Mouse (Mus musculus) cerebellum, postnatal 14 days (tissue): ENCODE data around the gene Hmbs.
"Not testable (repeated sequence)": the region's sequence is repeated elsewhere in the genome, so short reads cannot be mapped to it uniquely, and the experiment has no call there.

ENCODE experiments used
- DNase-seq, 2 experiments: peaks; one replicate each; pipeline ENCODE4 v3.0.0; 2021; ENCODE audit warnings: mixed read lengths in 2 of 2

Hmbs gene

DNA sequence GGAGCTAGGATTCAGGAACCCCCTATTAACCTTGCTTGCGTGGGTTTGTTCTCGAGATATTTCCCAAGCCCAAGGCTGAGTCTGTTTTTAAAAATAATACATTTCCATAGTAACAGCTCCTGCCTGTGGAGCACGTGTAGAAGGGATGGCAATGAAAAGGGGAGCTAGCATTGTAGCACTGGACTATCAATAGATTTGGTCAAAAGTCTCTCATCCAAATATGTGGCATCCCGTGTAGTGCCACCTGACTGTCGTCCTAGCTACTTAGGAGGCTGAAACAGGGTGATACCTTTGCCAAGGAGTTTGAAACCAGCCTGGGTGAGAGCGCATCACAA lies 23.3 kb downstream of the Hmbs start:
- DNase-seq: no peak

DNA sequence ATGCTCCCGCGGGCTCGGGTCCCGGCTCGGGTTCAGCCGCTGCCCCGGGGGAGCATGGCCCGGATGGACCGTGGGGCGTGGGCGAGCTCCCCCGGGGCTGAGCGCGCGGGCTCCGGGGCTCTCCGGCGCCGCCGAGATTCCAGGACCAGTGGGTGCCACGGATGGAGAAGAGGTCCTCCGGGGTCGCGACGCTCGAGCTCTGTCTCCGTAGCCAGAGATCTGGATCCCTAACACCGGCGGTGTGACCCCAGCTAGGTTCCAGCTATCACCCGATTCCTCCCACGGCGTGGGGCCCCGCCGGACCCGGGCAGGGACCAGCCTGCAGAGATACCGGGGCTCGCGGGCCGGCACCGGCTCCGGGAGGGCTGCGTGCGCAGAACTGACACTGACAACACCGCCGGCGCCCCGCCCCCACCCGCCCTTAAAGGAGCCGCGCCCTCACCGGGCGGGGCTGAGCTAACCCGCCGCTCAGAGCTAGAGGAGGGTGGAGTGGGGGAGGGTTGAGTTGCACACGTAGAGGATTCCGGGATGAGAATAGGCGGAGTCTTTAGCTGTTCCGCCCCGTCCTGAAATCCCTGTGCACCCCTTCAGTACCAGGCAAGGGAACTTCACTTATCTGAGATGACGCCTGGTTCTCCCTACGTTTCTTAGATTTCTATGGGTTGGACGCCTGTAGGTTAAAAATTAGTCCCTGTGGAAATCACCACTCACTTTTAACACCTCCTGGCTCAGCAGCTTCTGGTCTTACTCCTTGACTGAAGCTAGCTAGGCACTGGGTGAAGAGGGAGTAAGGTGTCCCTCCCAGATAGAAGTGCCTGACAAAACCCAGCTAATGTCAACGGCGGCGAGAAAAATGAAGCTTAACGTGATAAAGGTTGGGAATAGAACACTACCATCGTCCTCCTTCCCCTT lies 23.9 kb downstream of the Hmbs start, which contains the start of gene C2cd2l:
Gene C2cd2l (minus strand): TSS at position 399 of the 912 bp plus-strand sequence.
- DNase-seq: peak; percentile 94

DNA sequence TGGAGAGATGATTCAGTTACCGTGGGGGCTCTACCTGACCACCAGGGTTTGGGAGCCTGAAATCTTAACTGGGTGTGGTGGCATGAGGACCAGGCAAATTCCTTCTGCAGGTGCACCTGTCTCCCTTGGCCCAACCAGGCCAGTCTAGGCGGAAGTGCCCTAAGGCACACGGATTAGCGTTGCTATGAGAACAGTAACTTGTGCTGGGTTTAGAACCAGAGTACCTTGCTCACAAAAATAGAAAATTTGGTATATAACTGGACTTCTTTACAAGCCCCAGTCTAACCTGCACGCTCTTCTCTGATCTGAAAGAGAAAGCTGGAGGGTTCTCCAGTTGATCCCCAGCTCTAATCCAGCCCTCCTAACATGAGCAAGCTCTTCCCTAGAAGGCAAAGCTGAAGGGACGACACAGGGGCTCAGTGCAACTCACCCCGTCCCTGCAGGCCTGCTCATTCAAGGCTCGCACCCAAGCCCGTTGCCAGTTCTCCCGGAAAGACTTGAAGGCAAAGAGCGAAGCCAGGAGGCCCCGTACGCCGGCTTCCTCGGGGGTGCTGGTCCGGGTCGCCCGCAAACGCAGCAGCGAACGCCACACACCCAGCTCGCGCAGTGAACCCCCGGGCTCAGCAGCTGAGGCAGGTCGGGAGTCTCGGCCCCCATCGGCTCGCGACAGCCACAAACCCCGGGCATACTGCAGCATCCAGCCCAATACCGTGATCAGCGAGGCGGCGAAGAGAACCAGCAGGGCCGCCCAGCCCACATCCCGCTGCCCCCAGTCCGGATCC lies 24.7 kb downstream of the Hmbs start:
- no peak for DNase-seq

DNA sequence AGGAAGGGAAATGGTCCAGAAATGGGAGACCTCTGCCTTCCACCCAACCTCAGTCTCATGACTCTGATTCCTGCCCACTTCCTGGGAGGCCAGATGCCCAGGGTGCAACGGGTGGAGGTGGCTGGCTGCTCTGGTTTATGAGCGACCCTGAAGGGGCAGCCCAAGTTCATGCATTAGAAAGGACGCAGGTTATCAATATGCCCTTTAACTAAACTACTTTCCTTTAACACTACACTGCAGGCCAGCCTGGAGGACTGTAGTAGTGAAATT lies 25.3 kb downstream of the Hmbs start:
- DNase-seq: no peak

DNA sequence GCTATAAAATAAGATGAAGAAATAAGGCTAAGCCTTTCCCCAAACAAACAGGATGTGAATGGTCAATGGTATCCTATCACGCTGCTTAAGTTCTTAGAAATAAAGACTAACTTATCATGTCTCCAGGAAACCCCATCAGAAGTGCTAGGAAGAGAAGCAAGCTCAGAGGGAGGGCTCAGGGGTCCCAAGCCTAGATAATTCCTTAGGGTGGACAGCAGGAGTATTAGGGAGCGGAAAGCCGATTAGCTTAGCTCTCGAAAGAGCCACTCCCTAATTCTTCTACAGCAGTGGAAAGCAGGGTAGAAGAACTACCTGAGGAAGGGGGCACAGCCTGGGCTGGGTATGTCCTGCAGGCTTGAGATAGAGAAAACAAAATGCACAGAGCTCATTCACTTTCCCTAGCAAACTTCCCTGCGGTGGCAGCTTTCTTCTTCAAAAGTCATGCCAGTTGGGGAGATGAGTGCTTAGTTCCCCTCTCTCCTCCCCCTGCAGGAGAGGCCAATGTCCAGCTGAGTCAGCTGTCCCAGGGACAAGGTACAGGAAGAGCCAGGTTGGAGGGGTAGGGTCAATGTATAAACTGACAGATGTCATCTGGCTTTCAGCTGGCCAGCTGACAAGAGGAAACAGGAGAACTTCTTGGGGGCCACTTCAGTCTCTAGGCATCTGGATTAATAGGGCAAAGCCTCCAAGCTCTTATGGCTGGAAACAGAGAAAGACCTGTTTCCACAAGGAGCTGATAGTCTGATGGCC lies 25.8 kb downstream of the Hmbs start:
- DNase-seq: no peak

DNA sequence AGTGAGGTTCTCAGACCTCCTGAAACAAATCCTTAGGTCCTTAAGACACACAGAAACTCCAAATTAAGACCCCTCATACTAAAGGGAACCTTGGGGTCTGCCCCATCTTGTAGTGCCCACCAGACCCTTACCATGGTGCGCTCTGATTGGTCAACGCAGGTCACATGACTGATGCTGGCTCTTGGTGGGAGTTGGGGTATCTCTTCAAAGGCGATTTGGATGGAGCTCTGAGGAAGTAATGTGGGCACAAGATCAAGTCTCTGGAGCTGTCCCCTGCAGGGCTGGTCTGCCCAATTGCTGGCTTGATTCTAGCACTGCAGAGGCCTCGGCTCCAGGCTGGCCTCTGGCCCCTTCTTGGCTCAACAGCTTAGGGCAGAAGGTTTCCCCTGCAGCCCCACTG lies 26.6 kb downstream of the Hmbs start:
- peak in 1 of 2 experiments; percentile 35 for DNase-seq

DNA sequence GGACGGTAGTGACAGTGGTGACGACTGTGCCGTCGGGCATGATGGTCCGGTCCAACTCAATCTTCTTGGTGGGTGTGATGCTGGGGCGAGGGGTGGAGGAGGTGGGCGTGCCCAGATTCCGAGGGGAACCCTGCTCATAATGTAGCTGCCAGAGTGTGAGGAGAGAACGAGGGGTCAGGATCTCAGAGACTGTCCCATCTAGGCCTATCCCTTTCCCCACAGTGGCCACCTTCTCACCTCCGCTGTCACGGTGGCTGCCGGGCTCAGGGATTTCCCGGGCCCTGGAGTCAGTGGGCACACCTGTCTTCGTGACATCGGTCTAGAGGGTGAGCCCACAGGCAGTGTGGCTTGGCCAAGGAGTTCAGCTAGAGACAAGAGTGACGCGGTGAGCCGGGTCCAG lies 29.1 kb downstream of the Hmbs start:
- DNase-seq: no peak

DNA sequence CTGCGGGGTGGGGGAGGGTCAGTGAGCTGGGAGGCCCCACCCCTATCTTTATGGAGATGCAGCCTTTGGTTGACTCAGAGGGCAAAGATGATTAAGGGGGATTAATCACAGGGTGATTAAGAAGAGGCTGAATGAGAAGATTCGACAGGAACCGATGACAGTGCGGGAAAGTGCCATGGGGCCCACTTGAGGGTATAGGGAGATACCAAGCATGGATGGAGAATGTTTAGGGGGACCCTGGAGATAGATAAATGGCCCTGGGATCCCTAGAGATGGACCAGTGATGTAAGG lies 29.8 kb downstream of the Hmbs start:
- DNase-seq: no peak

DNA sequence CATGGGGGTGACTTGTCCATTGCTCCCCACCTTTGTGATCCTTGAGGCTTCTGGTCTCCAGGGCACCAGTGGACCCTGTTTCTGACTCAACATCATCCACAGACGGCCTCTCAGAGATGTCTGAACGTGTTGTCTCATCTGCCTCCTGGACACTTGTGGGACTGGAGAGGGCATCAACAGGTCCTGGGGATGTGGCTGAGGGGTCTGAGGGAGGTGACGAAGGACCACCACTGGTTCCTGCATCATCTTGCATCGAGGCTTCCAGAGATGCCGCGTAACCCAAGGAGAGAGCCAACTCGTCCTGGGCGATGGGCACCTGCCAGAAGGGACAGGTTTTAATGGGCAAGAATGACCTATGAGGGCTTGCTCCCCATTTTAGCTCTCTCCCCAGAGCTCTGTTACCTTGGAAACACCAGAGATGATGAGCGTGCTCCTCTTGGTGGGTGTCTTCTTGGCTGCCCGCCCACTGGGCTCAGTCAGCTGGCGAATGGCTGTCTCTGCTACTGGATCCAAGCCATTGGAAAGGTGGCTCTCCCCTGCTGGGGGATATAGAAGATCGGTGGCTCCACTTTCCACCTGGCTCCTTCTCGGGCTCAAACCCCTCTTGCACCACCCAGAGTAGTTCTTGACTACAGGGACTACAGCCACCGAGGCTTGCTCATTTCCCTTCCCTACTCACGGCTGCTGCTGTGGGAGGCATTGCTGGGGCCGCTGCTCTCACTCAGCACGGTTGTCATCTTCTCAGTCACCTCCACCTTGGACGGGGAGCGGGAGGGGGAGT lies 30.4 kb downstream of the Hmbs start:
- peak; percentile 82 to 88 for DNase-seq

DNA sequence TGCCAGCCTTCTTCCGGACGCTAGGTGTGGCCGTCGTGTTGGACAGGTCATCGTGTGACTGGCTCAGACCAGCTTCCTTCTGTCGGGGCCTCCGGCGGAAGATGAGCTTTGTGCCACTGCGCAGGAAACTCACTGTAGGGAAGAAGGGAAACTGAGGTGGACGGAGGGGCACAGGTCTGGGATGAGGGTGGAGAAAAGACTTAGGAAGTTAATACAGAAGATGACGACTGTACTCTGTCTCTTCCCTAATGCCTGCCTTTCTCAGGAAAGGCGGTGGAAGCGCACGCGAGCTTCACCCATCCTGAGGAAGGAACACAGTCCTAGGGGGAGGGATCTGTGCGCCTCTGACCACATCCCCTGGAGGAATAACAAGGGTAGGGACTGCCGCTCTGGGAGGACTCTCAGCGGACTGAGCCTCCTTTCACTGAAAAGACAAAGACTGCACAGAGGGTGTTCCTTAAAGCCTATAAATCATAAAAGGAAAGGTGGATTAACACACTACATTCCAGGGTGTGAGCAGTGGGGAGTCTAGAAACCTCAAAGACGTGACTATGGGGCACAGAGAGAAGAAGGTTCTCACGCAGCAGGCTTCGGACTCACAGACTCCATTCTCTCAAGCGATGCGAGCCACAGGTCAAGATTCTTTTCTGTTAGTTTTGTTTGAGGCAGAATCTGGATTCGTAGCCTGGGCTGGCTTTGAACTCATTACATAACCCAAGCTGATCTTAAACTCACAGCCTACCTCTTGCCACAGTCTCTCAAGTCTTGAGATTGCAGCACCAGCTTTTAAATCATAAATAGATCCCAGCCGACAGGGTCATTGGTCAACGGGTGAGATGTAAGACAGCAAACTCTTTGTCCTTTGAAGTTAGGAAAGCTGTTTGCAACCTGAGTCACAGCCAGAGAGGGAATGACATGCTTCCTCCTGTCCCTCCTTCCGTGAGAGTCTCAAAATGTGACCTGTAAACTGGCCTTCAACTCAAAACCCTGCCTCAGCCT lies 32.6 kb downstream of the Hmbs start:
- DNase-seq: no peak

DNA sequence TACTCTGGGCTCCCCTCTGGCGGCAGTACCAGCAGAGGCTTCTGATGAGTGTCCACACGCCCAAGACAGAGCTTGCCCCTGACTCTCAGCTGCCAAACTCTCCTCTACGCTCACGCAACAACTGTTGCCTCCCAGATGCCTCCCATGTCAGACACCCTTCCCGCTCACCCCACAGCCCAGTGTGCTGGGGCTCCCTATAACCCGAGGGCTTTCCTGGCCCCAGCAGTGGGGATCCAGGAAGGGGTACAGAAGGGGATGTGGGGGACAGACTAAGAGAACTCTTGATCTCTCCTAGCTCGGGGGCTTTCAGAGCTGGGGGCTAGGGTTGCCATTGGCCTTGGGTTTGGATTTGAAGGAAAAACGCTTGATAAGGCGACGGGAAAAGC lies 33.3 kb downstream of the Hmbs start:
- DNase-seq: no peak

DNA sequence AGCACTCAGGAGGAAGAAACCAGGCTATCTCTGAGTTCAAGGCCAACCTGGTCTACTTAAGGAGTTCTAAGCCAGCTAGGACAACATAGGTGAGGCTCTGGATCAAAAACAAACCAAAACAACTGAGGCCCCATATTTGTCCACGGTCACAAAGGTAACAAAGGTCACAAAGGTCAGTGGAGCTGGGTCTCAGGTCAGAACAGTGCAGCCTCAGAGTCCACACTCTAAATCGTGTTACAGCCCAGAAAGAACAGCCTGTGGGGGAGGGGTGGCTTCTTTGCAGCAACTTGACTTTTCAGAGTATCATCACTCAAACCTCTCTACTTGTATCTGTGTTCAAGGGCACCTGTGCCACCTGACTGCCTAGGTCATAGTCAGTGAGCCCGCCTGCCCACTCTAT lies 34.3 kb downstream of the Hmbs start:
- DNase-seq: no peak

DNA sequence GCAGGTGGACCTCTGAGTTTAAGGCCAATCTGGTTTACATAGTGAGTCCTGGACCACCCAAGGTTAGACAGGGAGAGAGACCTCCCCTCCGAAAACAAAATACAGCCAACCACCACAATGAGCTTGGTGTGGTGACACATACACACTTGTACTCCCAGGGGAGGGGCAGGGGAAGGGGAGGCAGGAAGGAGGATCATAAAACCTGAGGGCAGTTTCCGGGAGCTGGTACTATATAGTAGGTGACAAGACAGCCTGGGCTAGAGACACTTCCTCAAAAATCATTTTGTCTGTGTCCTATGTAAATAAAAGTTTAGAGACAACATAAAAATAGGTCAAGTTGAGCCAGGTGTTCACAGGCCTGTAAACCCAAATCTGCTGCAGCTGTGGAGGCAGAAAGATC lies 36.8 kb downstream of the Hmbs start:
- DNase-seq: no peak

DNA sequence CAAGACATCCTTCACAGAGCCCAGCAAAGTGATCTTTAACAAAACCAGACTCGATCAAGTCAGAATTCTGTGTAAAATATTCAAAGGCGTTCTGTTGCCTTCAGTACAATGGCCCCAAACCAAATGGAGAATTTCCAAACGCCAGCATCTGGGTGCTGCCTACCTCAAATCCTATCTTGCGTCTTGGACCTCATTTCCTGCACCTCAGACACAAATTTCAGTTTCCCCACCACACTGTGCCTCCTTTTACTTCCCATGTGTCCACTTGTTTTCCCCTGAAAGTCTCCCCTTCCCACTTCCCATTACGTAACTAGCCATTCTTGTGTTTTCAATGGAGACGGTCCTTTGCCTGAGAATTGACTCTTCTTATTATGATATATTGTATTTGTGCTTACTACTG lies 37.5 kb downstream of the Hmbs start:
- DNase-seq: no peak

DNA sequence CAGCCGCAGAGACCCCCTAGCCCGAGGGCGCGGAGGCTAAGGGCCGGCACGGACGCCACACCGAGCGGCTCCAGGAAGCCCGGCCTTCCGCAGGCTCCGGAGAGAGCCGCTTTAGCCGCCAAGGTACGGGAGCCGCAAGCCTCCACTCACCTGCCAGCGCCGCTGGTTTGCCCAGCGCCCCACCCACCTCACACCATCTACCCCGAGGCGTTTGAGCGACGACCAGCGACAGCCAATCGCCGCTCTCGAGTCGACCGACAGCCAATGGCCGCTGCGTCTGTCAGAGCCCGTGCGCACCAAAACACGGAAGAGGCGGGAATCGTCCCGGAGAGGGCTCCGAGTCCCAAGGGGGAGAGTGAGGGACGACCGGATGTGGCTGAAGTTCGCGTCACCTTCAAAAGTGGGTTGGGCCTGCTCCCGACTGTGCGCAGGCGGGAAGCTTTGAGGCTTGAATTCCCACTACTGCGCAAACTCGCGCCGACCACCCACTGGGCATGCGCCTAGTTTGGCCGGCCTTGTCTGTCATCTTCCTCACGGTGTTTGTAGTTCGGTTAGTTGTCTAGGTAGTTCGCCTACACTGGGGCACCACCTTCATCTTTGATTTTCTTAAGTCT lies 38.5 kb downstream of the Hmbs start, which contains the start of gene Hinfp:
Gene Hinfp (minus strand): TSS at position 206 of the 614 bp plus-strand sequence.
- peak; percentile 97 to 98 for DNase-seq

DNA sequence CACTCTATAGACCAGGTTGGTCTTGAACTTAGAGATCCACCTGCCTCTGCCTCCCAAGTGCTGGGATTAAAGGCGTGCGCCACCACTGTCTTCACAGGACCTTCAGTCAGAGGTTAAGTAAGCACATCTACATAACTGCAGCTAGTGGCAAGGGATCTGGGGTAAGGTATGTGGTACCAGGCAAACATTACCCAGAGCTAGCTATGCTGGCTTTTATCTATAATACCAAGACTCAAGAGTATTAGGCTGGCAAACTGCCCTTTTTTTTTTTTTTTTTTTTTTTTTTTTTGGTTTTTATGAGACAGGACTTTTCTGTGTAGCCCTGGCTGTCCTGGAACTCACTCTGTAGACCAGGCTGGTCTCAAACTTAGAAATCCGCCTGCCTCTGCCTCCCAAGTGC lies 44.0 kb downstream of the Hmbs start:
- DNase-seq: not testable (repeated sequence)

DNA sequence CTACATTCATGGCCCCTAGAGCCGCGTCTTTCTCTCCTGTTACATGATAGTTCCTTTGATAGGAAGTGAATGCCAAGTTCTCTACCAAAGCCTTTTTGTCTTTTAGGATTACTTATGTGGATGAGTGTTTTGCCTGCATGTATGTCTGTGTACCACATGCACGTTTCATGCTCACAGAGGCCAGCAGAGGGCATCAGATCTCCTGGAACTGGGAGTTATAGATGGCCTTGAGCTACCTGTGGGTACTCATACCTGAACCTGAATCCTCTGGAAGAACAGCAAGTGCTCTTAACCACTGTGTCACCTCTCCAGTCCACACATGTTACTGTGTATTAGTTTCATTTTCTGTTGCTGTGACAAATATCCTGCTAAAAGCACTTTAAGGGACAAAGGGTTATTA lies 51.5 kb downstream of the Hmbs start:
- peak; percentile 64 to 78 for DNase-seq

DNA sequence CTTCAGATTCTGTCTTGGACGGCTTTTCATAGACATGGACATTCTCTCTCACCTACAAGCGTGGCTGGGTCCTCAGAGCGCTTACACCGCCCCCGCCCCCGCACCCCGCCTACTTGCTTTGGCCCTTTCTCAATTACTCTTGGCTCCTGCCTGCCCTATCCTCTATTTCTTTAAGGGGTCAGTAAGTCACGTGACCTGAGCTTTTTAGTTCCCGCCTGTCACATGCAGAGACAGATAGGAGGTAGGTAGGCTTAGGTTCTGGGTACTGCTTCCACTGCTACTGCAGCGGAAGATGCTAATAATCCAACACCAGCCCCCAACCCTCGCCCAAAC lies 55.1 kb downstream of the Hmbs start:
- DNase-seq: peak; percentile 29 to 40

DNA sequence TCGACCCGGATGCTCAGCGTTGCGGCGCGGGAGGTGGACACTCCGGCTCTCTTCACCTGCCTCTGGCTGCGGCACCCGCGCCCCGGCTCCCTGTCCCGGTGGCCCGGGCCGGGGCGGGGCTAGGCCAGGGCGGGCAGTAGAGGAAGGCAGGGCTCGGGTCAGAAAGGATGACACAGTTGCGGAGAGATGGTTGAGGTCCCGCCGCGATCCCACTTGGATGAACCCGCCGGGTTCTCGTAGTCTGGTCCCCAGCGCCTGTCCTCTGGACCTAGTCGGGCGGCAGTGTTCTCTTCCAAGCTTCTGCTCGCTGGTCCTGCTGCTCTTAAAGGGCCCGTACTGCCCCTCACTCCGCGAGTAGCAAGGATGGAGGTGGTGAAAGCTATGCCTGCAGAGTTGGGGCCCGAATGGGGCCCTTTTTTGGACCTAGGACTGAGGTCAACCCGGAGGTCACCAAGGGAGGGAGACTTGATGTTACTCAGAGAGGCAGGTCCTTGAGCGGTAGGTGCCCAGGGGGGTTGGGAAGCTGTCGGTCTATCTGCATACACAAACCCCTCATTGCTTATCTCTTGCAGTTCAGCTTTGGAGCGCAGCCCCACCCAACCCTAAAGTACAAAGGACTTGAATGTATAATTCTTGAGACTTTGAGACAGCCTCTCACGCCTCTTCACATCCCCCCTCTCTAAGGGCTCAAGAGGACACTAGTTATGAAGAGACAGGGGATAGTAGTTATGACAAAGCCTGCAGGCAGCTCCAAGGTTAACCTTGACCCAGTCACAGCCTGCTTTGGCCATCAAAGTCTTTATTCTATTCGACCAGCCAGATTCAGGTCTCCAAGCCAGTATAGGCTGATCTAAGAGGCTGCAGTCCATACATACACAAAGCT lies 55.7 kb downstream of the Hmbs start, which contains the start of gene Abcg4:
Gene Abcg4 (minus strand): TSS at position 540 of the 883 bp plus-strand sequence.
- peak; percentile 67 to 72 for DNase-seq
